Mouse (Mus musculus) heart, postnatal 36 days (tissue): ENCODE data around the gene Sec14l2. TPM values are rescaled to one million over a fixed set of nuclear protein-coding genes. Genes with fewer than 3 reads are reported as not detected.

Experiments
- DNase-seq, 2 experiments: peaks; one replicate each; pipeline ENCODE4 v3.0.0; 2021 to 2022
- intact Hi-C: fragments of 180-260 bp; cut with DNase I; formaldehyde crosslinking; loops from one replicate; pipeline ENCODE4 v1.15.1; 2025
- microRNA-seq, 2 experiments: library from miRNA; unstranded; fragments of <30 nt; microRNA quantifications; one replicate each; pipeline ENCODE4 v1.2.0; 2021; ENCODE audit warnings: borderline number of aligned reads in 2 of 2
- total RNA-seq, 2 experiments: library from RNA; stranded (reverse); gene quantifications; 2 replicates each; pipeline ENCODE4 v1.2.3; 2021

The Sec14l2 gene
- total RNA-seq, 2 experiments from 2014 or later = 0.69 to 0.87 TPM

- no peak for DNase-seq
- intact Hi-C loops = no loop called here
Measured at GRCm38 (mm10) chr11:4064627-4065122, 58.5 kb downstream of the Sec14l2 start, which contains the start of gene Sec14l3. Gene Sec14l3 (plus strand): TSS chr11:4064841.

DNA sequence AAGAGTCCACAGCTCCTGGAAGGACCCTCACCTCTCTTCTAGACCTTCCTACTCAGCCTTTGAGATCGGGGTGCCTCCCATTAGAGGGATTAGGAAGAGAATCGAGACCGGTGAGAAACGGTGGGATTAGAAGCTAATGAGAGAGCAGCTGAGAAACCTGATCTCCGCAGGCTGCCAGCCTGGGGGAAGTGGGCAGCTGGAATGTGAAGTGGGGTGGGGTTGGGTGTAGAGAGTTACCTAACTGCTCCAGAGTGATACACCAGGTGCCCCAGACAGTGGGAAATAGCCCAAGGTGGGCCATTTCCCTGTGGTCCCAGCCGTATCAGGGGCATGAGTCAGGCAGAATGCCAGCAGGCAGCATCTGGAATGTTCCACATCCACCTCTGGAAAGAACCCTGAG is 60.2 kb downstream of the Sec14l2 start:
- intact Hi-C loops = no loop called here
- no peak for DNase-seq

DNA sequence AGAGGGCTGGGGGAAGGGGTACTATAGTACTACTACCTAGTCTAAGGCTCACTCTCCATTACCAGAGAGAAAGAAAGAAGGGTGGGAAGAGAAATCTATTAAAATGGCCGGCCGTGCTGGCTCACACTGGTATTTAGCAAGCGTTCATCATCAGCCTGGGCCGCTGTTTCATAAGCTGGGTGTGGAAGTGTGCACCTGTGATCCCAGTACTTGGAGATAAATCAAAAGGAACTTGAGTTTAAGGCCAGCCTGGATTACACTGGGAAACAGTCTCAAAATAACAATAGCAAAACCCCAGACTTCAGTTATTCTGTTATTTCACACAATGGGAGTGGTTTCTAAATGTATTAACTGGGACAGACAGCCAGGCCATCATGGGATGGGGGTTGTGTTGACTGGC is 60.7 kb downstream of the Sec14l2 start:
- no peak for DNase-seq
- intact Hi-C loops = no loop called here

DNA sequence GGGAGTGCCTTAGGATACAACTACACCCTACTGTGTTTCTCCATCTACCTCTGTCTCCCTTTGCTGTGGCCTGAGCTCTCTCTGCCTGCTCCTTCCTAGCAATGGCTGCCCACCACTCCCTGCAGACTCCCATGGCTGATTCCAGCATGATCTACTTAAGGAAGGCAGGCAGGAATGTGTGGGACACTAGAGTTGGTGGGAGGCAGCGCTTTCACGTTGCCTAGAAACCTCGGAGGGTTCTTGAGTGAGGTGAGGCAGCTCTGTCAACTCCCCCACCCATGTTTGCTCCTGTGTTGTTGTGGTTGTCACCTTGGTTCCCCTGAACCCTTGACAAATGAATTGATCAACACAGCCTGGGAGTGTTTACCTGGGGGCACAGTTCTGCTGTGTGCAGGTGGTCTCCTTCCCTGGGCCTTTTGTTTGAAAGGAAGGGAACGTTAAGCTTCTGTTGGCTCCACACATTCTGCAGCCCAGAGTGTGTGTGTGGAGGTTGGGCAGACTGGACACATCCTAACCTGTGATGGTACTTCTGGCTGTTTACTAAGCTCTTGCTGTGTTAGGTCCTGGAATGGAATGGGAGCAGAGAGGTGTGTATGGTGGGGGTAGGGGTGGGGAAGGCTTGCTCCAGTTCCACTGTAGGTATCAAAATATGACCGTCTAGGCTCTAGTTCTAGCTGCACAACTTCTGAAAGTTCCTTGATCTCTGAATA is 62.2 kb downstream of the Sec14l2 start:
- DNase-seq = no peak
- intact Hi-C loops = no loop called here

GRCm38 (mm10) chr11:4053586-4053985 is 69.6 kb downstream of the Sec14l2 start:
- DNase-seq = peak; percentile 57 to 70
- intact Hi-C loops = loop anchor here (1.0 kb wide), 1 partner anchor 30 kb away; no protein-coding TSS in a partner anchor

GRCm38 (mm10) chr11:4048438-4048837 is 74.8 kb downstream of the Sec14l2 start:
- intact Hi-C loops = no loop called here
- DNase-seq = no peak

DNA sequence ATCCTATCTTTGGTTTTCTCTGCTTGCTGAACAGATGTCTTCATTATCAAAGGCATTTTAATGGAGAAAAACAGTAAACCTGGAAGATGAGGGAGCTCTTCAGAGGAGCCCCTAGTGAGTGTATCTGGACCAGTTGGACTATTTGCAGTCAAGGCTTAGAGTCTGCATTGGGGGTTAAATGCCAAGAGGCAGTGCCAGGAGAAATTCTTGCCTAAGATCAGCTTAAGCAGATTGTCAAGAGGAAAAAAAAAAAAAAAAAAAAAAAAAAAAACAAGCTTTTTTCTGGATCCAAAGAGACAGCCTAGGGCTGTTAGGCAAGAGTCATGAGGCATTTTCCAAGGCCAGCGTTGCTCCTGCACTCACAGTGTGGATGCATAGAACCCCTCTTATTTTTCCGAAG is 75.4 kb downstream of the Sec14l2 start:
- intact Hi-C loops = no loop called here
- DNase-seq = no peak

Small RNA genes lying within 50 kb of the gene (microRNA-seq; reads per million reads assigned to microRNA genes)
- 0 to 2.2 reads per million in 2 experiments for gene Mir3060

Other genes with a start within 250 kb of the Sec14l2 start
- gene 4921536K21Rik, start 228.3 kb downstream of the Sec14l2 start, total RNA-seq = under 1 TPM; 0.54 to 0.92 TPM
- gene Dusp18, start 228.2 kb downstream of the Sec14l2 start, total RNA-seq = 10 to 100 TPM; 28.3 to 48.8 TPM
- 1 to 10 TPM; 5.3 to 5.5 TPM for gene Slc35e4, start 208.8 kb downstream of the Sec14l2 start, total RNA-seq
- gene Tcn2, start 191.3 kb downstream of the Sec14l2 start, total RNA-seq = 10 to 100 TPM; 43.7 to 52.1 TPM
- gene Pes1, start 159.4 kb downstream of the Sec14l2 start, total RNA-seq = 10 to 100 TPM; 27.9 to 29.2 TPM
- gene 4930556J24Rik, start 146.6 kb downstream of the Sec14l2 start, total RNA-seq = not detected
- under 1 TPM; 0.19 to 0.22 TPM for gene Gal3st1, start 139.8 kb downstream of the Sec14l2 start, total RNA-seq
- under 1 TPM; 0.36 to 0.57 TPM for gene Sec14l4, start 92.0 kb downstream of the Sec14l2 start, total RNA-seq
- not detected for gene Sec14l3, start 58.6 kb downstream of the Sec14l2 start, total RNA-seq
- 100 to 1,000 TPM; 115 to 136 TPM for gene Mtfp1, start 28.0 kb downstream of the Sec14l2 start, total RNA-seq
- gene Rnf215, start 11.8 kb upstream of the Sec14l2 start, total RNA-seq = 10 to 100 TPM; 14.0 to 15.1 TPM
- gene Ccdc157, start 36.9 kb upstream of the Sec14l2 start, total RNA-seq = 1 to 10 TPM; 5.0 to 5.3 TPM
- 10 to 100 TPM; 32.7 to 36.7 TPM for gene Sf3a1, start 36.9 kb upstream of the Sec14l2 start, total RNA-seq
- gene Tbc1d10a, start 63.4 kb upstream of the Sec14l2 start, total RNA-seq = 10 to 100 TPM in 1 of 2 experiments, 1 to 10 TPM in 1; 8.6 to 11.2 TPM
- 1 to 10 TPM; 5.2 to 5.5 TPM for gene Castor1, start 94.8 kb upstream of the Sec14l2 start, total RNA-seq
- not detected for gene Osm, start 113.0 kb upstream of the Sec14l2 start, total RNA-seq
- under 1 TPM; 0.16 to 0.50 TPM for gene Lif, start 134.1 kb upstream of the Sec14l2 start, total RNA-seq